Mouse (Mus musculus): ENCODE data around the gene Nek5.
"Not testable (repeated sequence)": the region's sequence is repeated elsewhere in the genome, so short reads cannot be mapped to it uniquely, and the experiment has no call there.

Nek5 gene

DNA sequence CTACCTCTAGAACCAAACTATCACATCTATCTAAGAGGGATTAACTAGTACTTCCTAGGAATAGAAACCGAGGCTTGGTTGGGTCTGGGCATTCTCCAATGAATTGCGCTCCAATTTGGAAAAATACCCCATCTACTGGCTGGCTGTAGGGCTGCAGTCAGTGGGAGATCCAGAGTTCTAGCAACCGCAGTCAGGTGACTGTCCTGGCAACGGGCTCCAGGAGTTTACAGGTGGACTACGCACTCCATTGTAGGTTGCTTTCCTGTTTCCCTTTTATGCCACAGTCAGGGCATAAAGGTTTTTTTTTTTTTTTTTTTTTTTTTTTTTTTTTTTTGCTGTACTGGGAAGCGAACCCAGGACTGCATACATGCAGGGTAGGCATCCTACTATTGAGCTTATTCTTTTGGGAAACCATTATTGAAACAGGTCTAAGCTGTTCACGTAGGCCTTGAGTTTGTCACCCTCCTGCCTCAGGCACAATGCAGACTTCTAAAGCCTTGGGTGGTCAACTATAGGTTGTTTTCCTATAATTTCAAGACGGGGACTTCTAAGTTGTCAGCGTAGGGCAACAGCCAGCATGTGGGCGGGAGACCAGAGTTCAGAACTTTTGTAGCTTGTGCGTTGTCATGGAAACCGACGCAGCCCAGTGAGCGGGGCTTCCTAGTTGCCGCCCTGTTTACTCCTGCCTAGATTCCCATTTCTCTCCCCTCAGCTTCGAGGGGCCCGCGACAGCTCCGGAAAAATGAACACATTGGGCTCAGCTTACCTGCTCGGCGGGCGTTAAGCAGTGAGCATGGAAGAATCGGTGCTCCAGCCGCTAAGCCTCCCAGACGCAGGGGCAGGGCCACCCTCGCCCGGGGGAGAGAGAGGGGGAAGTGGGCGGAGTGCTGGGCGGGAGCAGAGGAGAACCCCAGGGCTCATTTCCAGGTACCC is at the start of gene Nek5:
TSS of gene Nek5 (minus strand) at position 834 of the 933 bp plus-strand sequence.
- DNase-seq (ENCODE audit: low spot score) = peak; percentile 18

DNA sequence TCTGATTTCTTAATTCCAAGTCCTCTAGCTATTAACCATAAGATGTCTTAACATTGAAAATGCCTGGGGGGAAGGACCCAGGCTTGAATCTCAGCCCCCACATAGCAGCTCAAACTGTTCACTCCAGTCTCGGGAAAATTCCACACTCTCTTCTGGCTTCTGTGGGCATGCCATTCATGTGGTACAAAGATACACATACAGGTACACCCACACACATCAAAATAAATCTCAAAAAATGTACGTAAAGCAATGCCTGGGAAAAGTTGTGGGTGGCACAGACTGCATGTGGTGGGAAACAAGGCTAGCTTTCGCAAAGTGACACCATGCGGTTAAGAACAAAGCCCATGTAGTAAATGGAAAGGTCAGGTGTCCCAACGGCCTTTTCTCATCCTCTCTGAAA is 44.3 kb upstream of the Nek5 start:
- DNase-seq (ENCODE audit: low spot score) = no peak

DNA sequence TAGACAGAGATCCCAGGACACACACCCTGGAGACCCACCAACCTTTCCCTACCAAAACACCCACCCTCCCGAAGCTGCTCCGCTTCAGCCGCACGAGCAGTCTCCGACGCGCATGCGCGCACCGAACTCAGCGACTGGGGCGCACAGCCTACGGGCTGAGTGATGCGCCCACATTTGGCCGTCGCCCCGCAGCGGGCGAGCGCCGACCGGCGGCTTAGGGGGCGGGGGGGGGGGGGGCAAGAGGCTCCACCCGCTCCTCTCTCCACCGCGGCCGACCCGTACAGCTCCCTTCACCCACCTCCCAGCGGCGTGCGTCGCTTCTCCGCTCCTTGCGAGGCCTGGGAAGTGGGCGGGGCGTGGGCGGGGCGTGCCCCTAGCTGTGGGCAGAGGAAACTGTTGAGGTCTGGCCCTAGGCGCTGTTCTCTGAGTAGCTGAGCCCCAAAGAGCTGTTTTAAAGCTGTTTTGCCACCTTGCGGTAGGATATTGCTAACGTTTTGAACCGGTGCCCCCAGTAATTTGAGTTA is 41.3 kb upstream of the Nek5 start, which contains the start of gene Nek3:
TSS of gene Nek3 (minus strand) at position 356 of the 524 bp plus-strand sequence.
- DNase-seq (ENCODE audit: low spot score) = peak; percentile 84

DNA sequence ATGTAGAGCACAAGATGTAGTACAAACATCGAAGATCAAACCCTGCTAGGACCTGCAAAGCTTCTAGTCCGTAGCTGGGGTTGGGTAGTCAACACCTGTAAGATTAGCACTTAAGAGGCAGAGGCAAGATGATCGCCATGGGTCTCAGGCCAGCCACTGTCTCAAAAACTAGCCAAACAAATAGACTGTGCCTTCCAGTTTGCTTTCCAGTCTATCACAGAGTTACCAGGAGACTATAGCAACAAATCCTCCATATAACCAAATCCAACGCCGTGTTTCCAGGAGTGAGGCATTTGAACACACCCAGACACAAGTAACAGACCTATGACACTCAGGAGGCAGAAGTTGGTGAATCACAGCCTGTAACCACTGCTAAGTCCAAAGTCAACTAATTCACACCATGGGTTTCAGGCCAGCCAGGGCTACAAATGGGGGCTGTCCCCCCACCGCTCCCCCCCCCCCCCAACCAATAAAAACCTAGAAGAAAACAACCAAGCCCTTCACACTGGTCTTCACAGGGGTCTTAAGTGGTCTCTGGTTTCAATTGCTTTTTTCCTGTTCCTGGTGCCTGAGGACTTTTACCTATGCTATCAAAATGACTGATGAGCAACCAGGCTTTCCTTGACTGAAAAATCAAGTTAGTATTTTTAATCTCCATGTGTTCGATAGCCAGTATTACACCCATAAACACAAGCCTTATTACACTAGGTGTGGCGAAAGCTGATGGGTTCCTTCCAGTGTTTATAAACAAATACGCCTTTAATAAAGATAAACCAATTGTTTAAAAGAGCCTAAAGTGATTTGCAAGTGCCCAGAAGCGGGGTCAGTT is 40.6 kb upstream of the Nek5 start:
- DNase-seq (ENCODE audit: low spot score) = no peak

DNA sequence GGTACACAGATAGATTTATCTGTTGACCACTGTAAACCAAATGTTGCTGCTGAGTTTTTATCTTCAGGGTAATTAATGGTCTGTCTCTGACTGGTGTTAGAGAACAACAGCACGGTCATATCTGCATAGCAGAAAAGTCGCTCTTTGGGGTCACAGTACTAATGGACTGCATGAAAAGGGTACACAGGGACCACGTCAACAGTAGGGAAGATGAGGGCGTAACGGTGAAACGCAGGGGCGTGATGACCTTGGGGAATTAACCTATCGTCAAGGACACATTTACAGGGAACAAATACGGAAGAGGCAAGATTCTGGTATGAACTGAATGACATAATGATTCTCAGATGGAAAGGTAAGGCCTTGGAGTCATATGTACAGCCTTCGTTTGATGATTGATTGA is 39.6 kb upstream of the Nek5 start:
- DNase-seq (ENCODE audit: low spot score) = no peak

DNA sequence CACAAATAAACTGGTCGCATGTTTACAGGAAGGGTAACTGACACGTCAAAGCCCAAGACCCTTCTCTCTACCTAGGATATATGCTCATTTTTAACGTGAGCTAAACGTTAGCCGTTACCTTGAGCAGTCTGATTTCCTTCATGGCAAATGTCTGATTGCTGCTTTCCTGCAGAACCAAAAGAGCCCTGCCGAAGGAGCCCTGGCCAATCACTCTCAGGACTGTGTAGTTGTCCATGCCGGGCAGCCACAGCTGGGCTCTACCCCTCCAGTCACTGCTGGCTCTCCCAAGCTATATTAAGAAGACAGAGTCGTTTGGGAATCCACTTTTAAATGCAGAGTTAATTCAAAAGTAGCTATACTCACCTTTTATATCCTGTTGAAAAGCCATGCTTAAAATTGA is 37.4 kb upstream of the Nek5 start:
- DNase-seq (ENCODE audit: low spot score) = no peak

DNA sequence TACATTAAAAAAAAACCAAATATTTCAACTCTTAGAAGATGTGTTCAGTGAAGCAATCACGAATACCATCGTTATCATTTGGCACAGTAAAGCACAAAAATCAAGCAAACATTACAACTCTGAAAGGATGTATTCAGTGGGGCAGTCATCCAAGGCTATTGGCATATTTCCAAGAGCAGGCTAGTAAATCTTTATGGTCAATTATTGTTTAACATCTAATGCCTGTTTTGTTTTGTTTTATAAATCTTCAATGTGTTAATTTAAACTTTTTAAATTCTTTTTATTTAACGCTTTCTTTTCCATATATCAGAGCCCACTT is 25.5 kb upstream of the Nek5 start:
- no peak for DNase-seq (ENCODE audit: low spot score)

DNA sequence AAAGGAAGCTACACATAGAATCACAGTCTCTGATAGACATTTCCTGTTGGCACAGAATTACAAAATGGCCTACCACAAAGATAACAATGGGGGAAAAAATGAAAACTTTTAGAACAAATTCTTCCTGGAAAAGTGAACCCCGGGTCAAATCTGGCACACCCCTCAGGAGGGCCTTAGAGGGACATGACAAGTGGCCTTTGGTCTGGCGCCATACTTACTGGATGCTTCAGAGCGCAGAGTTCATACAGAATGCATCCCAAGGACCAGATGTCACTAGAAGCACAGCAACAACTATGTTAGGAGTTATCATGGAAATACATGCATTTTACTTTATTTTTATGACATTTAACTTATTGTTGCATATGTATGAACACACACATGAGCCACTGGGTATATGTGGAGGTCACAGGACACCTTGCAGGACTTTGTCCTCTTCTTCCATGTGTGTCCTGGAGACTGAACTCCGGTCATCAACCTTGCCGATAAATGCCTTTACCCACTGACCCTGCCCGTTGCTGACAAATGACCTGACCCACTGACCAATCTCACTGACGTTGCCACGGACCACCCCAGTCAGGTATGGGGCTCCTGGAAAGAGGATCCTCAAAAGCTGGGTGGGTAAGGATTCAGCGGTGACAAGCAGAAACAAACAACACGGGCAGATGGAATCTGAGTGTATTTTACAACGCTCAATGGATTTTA is 24.9 kb upstream of the Nek5 start:
- DNase-seq (ENCODE audit: low spot score) = no peak

DNA sequence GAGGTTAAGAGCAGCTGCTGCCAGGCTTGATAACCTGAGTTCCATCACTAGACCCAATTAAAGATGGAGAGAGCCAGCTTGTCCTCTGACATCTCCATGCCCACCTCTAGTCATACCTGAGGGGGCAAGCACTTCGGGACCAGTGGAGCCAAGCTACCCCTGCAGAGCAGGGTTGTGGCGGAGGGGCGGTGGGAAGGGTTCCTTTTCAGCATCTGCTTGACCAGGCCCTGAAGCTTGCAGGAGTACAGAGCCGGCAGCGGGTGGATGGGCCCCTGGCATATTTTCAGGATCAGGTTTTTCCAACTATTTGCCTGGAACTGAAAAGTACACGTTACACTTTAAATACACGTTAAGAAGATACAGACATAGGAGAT is 23.5 kb upstream of the Nek5 start:
- no peak for DNase-seq (ENCODE audit: low spot score)

DNA sequence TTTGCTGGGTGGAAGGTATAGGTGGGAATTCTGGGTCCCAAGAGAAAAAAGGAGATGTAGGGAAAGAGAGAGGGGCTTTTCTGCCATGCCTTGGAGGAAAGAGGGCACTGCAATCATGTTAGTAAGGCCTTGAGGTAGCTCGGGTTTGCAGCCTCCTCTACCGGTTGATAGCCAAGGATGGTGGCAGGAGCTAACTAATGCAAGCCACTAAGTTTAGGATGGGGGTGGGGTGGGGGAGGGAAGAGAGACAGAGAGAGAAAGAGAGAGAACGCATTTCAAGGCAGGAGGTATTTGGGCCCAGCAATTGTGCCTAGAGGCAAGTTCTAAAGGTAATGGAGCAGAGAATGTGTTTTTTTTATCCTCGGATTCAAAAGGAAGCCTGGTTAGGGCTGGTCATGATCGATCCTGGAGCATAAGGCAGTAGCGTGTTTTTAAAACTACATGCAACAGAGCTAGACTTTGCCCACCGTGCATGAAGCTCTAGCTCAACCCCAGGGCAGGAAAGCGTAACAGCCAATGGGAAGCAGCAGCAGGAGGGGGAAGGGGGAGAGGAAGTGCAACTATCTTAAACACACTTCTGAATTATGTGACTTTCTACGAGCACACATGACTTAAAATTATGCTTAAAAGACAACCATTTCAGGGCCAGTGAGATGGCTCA is 23.0 kb upstream of the Nek5 start:
- no peak for DNase-seq (ENCODE audit: low spot score)

DNA sequence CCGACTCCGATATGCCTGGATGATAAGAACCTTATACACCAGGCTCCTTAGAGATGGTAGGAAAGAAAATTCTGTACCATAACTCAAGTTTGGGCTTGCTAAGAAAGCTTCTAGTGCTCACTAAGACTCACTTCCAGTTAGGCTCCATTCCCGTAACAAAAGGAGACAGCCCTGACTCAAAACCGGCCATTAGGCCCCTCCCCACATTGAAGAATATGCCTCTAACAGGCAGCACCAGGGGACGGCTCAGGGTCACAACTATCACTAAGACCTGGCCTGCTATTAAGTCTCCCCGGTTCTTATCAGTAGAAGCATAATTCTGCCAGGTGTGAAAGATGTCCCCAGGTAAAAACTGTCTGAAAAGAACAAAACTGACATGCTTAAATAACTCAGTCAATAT is 21.0 kb upstream of the Nek5 start:
- DNase-seq (ENCODE audit: low spot score) = no peak

DNA sequence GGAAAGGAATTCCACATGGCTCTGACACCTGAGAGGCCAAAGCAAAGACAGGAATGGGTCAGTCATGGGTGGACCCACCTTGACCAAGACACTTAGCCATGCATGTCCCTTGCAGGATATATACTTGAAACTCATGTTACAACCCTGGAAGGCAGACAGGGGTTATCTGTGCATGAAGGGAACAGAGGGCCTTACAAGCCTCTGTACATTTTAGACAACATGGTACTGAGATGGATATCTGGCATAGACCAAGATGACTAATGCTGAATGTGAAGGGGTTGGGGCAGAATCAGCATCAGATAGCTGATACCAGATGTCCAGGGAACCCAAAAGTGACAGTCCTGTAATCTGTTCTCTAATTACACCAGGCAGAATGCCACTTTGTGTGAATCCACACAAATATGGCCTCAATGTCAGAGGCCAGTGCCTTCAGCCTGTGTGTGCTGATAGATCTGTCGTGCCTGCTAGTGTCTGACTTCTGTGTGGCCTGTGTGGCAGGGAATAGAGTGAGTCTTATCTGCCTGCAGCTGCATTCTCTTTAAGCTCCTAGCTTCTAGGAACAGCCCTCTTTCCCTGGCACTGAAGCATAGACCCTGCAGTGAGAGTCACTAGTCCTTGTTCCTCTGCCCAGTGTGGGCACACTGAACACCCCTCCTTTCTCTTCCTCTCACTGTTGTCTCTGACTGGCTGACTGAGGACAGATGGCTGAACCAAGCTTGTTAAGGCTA is 19.1 kb upstream of the Nek5 start:
- DNase-seq (ENCODE audit: low spot score) = no peak

DNA sequence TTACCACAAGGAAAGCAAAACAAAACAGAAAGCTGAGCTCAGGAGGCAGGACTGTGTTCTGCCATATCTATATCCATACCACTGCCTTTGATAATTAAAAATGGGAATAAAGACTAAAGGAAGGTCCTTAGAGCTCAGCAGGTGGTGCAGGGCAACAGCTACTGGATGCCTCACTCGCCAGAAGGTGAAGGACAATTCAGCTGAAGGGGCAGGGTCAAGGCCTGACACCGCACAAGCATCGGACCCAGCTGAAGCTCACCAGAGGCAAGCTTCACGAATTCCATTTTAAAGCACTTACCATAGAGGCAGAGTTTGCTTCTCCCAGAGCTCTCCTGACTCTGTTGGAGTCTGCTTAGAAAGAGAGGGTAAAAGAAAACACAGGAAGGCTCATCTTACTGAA is 17.7 kb upstream of the Nek5 start:
- DNase-seq (ENCODE audit: low spot score) = no peak

DNA sequence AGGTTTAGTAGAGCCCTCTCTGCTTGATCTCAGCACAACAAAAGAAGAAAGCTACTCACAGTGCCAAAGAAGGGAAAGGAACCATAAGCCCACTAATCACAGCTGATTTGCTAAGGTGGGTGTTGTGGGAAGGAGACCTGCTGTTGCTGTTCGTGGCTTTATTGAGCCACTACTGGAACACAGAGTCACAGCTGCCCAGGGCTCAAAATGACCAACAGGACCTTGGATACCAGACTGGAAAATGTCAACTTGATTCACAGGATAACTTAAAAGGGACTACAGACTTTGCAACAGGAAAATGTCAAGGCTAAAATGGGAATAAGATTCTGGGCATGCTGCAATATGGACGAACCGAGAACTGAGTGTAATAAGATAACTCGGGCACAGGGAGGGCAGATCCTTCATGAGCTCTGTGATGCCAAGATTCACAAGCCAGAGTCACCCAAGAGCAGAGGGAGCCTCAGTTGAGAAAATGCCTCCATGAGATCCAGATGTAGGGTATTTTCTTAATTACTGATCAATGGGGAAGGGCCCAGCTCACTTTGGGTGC is 17.1 kb upstream of the Nek5 start:
- DNase-seq (ENCODE audit: low spot score) = no peak

DNA sequence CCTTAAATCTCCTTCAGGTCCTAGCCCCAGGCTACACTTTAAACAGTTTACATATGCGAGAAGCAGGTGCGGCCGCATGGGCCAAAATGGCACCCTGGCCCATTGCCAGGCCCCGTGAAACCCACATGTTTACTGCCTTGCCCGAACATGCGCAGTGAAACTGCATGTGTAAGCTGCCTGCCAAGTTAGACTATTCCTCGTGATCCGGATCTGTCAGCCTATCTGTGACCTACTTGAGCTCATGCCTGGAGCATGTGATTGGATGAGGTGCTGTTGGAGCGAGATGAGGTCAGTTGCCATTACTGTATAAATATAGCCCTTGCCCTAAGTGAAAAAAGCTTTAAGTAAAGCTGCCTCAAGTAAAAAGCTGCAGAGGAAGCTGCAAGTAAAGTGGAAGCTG is 11.6 kb upstream of the Nek5 start:
- not testable (repeated sequence) for DNase-seq (ENCODE audit: low spot score)

DNA sequence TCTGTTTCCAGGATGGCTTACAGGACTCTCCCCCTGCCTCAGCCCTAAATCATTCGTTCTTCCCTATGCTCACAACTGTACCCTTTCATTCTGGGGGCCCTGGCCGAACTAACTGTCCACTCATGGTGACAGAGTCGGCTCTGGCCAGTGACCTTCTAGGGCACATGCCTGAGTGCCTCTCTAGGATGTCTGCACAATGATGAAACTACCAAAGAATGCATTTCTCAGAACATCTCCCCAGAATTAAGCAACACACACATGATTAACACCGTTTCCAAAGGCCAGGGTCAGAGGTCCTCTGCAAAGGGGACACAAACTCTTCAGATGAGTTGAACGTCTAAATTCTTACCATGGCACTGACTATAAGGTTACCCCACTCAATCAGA is 9.9 kb upstream of the Nek5 start:
- DNase-seq (ENCODE audit: low spot score) = no peak

DNA sequence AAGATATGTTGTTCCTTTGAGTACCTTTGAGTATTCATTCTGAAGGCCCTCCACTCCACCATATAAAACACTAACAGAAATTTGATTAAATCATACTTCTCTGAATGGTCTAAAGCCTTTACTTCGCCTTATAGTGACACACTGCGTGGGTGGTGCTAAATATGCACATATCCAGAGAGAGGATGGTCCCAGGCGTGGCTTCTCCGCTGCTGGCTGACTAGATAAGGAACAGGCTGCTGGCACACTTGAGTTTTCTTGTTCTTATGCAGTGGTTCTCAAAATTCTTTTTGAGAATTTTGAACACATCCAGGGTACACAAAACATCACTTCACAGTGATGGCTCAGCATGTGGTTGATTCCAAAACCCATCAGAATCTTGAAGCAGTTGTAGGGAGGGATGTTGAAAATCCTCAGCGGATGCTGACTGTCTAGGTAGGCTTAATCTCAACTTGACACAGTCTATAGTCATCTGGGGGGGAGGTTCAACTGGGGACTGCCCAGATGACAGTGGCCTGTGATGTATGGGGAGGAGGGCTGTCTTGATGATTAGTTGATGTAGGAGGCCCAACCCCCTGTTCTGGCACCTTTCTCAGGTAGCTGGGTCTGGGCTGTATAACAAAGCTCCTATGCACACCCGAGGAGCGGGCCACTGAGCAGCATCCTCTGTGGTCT is 9.4 kb upstream of the Nek5 start:
- DNase-seq (ENCODE audit: low spot score) = no peak

DNA sequence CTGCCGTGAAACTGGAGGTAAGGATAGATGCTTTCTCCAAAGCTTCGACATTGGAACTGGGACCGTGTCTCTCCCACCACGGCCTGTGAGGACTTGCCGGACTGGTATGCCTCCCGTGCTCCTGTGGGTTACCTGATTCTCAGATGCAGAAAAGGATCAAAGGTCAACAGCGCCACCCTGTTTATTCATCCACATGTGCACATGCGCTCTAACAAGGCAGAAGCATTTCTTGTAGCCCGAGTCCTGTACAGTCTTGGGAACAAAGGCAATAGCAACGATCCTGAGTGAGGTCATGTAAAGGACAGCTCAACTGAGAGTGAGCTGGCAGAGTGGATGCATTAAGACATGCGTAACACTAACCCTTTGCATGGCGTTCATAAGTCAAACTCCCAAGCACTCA is 7.2 kb upstream of the Nek5 start:
- no peak for DNase-seq (ENCODE audit: low spot score)

DNA sequence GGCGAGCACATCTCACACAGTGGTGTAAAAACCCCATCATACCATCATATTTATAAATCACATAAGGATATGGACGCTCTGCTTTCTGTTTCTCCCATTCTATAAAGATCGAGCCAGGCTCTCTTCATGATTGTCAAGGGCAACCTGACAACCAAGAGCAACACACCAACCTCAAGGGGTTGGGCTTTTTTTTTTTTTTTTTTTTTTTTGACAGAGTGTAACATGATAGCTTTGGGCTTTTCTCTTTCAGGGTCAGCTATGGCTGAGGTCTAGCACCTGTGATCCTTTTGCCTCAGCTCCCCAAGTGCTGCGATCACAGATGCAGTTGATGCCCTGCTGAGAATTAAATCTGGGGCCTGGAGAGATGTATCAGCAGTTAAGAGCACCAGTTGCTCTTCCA is 17.8 kb downstream of the Nek5 start:
- no peak for DNase-seq (ENCODE audit: low spot score)

DNA sequence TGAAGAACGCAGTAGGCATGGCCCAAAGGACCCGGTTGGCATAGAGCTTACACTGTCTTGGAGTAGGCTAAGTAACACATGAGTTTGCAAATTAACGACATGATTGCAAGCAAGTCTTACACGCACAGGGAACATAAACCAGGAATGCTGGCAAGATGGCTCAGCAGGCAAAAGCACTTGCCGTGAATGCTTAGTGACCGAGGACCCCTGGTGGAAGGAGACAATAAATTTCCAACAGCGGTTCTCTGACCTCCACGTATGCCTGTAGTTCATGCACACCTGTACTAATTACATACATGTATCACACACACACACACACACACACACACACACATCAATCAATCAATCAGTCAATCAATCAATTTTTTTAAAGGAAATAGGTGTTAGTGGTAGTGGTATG is 33.3 kb downstream of the Nek5 start:
- DNase-seq (ENCODE audit: low spot score) = no peak
